Mouse (Mus musculus): ENCODE measurements at regions not wholly inside any gene's neighbourhood (a gene's known extent, or its start where the extent isn't known, plus 50 kb on each side); places are given as distances from the start of the nearest gene placed in this dataset.

DNA sequence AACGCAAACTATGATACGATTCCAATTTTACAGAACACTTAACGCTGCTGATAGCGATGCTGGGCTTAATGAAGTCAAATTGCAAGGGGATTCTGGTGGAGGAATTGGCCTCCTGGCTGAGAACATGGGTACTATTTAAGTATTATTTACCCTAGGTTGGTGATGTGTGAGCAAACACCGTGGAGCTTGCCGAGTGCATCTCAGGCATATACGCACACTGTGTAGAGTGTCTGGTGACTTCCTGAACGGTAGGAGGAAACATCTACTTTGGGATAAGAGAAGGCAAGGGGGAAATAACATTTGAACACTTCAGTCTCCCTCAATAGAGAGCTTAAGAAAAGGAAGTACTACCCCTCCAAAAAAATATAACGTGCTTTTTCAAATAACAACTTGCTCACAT, 194.8 kb upstream of the Prickle1 start:
- no peak for DNase-seq (ENCODE audit: extremely low spot score, low spot score)

DNA sequence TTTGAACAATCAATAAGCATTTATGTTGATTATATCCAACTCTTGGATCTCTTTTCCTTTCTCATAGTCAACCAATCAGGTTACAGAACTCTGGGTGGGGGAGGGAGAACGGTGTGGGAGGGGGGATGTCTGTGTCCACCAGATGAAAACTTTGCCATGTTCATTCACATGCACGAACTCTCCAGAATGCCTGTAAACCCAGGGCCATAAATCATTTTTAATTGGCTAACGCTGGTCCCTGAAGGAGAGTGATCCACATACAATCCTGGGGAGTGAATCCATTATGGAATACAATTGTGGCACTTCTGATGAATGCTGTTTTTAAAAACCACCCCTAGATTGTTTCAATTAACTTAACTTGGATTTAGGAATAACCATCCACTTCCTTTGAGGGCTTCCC, 194.1 kb upstream of the Prickle1 start:
- DNase-seq (ENCODE audit: extremely low spot score, low spot score): no peak

DNA sequence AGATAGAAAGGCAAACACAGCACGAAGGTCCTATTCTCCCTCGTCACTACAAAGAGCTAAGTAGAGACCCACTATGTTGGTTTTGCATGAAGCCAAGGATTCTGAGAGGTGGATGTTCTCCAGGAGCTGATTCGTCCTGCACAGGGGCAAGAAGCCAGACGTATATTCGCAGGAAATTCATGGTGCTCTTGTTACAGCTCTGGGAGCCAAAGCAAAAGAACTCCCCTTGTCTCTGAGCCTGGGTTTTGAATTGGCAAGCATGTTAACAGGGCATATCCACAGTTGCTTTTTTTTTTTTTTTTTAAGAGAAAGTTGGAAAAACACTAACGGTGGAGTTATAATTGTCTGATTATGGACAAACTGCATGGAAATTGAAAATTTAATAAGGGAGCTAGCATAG, 191.7 kb upstream of the Prickle1 start:
- no peak for DNase-seq (ENCODE audit: extremely low spot score, low spot score)

DNA sequence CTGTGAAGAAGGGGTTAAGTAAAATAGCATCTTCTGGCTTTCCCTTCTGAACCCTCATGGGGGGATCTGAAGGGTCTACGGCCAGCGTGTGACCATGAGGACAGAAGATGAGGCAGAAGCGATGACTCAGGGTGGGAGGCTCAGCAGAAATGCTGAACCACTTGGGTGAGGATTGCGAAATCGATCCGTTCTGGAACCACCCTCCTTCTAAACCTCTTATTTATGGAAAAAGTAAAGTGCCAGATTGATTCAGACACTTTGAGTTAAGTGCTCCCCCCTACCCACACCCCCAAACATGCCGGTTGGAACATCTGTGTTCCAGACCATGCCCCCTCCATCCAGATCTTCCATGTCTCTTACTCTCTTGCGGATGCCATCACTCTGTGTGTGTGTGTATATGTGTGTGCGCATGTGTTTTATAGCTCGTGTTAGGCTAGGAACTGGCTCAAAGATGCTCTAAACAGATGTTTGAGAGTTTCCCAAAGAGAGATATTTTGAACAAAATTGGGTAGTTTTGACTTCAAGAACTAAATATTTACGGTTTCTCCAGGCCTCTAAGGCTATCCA, 190.2 kb upstream of the Prickle1 start:
- no peak for DNase-seq (ENCODE audit: extremely low spot score, low spot score)

DNA sequence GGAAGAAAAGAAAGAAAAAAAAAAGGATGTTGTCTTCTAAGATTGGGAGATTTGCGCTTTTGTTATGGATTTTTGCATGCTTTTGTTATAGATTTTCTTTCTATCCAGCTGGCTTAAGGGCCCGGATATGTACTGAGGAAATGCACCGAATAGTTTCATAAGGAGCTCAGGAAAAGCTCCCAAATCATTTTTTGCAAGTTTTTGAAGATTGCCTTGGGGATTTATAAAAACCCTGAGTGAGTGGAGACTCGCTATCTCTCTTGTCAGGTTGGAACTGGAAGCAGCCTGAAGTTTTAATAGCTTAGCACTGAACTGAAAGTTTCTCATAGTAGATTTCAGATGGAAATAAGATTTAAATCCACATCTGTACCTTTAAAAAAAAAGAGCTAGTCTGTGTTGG, 188.0 kb upstream of the Prickle1 start:
- no peak for DNase-seq (ENCODE audit: extremely low spot score, low spot score)

DNA sequence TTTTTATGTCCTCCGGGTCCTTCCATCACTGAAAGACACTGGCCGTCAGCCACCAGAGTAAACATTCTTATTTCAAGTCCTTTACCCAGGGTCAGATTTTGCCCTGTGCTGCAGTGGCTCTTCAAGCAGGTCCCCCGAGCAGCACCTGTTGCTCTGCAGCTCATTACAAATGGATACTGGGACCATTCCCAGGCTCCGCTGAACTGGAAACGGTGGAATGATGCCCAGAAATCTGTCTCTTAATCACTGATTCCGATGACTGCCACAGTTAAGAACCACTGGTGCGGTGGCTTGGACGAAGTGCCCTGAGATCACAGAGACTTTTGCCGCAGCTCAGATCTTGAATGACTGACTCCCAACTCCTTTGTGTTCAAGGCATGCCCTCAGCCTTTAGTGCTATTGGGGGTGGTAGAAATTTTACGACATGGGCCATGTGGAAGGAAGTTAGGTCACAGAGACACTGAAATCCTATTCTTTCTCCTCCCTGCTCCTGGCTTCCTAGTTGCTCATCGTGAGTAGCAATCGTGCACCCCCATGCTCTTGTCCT, 179.6 kb upstream of the Prickle1 start:
- DNase-seq (ENCODE audit: extremely low spot score, low spot score): no peak

DNA sequence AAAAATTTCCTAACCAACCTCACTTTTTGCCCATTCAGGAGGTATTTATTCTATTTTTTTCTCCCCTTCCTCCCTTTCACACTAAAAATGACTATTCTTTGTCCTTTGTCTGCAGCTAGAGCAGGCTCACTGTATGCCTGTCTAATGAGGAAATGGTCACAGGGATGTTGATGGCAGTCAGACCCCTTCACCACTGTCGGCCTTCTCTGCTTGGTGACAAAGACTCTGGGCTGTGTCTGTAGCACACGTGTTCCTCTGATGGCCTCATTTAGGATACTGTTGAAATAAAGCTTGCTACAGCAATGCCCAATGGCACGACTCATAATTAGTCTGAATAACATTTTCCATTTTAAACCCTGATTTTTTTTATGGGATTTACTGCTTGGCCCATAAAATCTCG, 178.6 kb upstream of the Prickle1 start:
- DNase-seq (ENCODE audit: extremely low spot score, low spot score): no peak

DNA sequence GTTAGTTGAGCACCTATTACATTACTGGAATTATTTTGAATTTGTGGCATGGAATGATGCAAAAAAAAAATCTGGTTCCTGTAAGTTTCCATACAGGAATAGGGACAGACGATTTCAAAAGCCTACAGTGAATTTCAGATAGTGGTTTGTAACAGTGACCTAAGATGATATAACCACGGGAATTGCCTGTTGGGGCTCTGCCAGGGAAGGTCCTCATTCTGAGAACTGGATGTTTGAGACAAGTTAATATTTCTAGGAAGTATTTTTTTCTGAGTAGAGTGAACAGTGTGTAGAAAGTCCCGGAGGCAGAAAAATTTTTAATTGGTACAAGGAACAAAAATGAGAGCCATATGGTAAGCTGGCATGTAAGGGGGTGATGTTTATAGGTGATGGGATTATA, 171.3 kb upstream of the Prickle1 start:
- DNase-seq (ENCODE audit: extremely low spot score, low spot score): no peak

DNA sequence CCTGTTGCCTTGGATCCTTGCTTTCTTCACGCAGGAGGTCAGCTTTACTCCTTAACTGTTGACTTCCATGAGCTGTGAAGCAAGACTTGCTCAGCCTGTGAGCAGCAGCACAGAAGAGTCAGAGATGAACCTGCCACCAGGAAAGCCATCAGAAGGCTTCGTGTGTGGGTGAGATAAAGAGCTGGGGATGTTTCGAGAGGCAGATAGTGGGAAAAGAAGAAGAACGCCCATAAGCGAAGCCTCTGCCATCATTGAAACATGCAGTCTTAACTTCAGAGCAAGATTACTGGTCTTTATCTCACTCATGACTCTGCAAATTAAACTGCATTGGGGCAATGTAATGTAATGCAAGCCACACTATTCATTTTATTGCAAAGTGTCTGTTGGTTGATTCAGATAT, 167.4 kb upstream of the Prickle1 start:
- DNase-seq (ENCODE audit: extremely low spot score, low spot score): no peak

DNA sequence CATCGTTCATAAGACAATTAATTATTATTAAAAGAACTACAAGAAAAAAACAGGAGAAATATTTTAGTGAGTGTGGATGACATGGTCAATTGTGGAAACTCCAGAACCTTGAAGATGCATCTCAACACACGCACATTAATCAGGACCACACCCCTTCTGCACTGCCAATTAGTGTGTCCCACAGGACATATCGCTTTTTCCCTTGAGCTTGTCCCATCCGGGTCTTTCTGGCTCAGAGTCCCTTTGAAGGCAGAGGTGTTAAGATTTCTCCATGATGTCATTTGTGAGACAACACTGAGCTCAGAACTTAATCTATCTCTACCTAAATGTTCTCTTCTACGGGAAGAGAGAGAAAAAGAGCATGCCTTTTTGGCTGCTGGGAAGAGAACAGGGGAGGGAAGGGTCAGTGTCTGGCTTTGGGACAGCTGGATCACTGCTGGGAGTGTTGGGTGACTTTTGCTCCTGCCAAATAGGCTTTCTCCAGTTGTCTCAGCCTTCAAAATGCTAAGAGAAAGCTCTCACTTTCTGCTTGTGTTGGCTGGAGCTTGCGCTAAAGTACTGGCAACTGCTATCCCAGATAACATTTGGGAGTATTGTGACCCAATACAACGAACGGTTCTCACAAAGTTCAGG, 162.6 kb upstream of the Prickle1 start:
- DNase-seq (ENCODE audit: extremely low spot score, low spot score): no peak

DNA sequence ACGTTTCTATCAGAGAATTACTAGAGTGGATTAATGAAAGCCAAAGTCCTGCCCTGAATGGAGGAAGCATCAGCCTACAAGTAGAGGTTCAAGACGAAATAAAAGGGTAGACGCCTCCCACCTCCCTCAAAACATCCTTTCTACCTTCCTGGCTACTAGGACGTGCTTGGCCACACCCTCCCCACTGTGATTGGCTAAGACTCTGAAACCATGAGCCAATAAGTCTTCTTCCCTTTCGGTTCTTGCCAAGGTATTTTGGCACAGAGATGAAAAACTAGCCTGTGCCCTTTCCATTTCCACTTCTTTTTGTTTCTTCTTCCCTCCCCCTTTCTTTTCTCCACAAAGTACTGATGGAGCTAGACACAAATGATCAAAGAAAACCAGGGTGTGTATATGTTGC, 160.3 kb upstream of the Prickle1 start:
- no peak for DNase-seq (ENCODE audit: extremely low spot score, low spot score)

DNA sequence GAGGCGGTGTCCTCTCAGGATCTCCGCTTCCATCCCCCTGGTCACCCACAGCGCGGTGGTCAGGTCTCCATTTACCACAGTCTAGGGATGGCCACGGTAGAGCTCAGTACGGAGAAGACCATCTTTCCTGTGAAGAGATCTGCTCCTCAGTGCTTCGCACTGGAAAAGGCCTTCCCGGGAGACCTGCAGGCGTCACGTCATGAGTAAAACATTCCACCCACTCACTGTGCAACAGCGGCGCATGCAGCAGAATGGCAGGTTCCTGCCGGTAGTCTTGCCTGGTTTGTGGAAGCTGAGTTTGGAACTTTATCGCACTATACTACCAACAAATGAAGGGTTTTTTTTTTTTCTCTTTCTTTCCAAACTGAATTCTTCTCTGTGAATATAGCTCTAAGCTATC, 156.1 kb upstream of the Prickle1 start:
- DNase-seq (ENCODE audit: extremely low spot score, low spot score): no peak

DNA sequence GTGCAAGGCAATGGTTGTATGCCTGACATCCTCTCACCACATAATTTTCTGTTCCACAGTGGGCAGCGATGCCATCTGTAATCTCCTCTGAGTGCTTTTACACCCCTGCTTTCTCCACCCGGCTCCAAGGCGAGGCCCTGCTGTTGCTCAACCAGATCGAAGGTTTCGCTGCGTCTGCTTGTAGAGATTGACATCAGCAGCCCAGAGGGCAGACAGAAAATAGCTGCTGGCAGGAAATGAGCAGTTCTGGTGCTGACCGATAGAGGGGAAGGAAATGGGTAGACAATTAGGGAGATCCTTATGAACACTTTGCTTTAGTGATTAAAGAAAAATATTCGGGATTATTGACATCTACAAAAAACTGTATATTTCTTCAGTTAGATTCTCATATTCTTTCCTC, 155.3 kb upstream of the Prickle1 start:
- DNase-seq (ENCODE audit: extremely low spot score, low spot score): no peak

DNA sequence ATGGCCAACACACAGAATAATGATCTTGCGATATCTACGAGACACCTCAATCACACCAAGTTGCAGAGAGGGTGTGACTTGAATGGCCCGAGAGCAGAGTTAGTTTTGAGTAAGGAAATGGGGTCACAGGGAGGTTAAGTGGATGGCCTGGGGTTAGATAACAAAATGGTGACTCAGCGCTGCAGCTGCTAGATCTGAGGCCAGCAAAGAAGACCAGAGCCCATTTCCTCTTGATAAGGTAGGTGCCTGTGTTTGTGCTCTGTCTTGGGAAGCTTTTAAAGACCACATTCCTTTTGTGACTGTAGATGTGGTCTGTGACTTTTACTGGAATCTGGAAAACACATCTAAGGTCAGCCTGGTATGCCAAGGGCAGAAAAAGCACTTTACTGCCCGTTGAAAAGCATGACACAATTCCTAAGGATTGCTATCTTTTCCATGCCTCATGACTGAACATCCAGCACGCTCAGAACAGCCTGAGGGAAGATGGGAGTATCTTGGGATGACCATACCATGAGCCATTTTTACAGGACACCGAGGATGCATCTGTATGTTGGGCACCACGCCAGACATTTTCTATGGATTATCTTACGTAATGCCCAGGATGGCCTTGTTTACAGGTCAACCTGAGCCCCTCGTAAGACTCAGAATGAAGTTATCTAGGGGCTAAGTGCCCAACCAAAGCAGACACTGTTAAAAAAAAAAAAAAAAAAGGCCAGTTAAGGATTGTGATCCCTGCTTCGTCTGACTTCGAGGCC, 148.7 kb upstream of the Prickle1 start:
- no peak for DNase-seq (ENCODE audit: extremely low spot score, low spot score)

DNA sequence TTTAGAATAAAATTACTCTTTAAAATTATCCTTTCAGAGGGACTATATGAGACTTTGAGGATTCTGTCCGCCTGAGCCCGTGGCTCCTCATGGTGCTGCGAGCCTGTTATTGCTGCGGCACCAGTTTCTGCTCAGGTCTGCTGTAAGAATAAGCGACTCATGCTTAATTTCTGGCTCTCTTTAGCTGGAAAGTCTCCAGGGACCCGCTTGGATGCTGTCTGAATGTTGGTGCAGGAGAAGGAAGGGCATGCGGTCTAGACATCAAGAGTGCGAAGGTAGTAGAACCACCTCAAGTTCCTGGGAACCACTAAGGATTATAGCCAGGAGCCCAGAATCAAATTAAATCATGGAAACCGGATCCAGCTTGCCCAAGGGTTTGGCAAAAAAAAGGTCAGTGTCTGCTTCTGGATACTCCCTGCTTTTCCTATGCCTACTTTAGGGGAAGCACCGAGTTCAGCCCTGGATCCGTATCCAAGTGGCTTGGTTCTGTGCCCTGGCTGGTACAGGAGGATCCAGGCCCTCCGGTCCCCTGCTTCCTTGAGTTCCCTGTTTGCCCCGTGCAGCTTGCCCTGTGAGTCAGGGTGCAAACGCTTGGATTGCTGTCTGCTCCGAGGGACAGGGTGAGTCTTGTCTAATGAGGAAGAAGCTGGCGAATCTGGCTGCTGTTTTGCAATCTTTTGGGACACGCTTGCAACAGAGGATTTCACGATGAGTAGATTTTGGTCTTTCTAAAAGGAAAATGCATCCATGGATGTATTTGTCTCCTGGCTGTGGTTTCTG, 138.2 kb upstream of the Prickle1 start:
- DNase-seq (ENCODE audit: extremely low spot score, low spot score): no peak

DNA sequence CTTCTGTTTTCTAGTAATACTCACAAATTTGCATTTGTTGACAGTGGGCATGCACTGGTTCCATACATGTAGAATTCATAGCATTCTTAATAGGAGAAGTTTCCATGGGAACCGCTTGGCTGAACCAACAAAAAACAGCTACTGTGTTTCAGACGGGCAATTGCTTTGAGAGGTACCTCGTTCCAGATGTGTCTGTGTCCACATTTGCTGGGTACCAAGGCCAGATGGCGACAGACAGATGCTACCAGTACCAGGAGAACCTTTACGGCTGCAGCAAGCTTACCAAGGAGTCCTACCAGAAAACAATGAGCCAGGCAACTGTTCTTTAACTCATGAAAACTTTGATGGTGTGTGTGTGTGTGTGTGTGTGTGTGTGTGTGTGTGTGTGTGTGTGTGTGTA, 137.1 kb upstream of the Prickle1 start:
- no peak for DNase-seq (ENCODE audit: extremely low spot score, low spot score)

DNA sequence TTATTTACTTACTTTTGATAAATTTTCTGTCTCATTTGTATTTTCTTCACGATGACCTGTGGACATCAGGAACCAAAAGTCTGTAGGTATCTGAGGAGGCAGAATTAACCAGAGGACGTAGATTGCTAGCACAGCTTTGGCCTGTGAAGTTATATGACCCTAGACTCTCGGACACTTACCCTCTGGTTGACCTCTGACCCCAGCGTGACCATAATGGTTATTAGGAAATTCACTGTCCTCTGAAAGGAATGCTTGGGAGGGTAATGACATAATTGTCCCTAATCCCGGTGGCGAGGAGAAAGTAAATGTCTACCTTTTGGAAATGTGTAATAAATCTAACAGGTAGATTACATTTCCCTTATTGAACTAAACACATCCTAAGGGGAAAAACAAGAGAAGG, 135.5 kb upstream of the Prickle1 start:
- DNase-seq (ENCODE audit: extremely low spot score, low spot score): no peak

DNA sequence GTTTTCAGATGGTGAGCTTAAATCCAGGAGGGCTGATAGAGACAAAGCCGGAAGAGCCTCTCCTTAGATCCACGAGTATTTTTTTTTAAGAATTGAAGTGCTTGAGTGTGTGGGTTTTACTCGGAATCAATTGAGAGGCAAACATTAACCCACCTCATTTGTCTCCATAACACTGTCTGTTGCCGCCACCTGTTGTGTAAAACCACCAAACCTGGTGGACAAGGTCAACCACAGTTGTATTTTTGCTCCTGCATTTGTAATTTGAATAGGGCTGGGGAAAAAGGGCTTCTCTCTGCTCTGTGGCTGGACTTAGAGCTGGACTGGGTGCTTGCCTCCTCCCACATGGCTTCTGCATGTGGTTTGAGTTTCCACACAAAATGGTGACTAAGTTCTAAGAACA, 119.8 kb upstream of the Prickle1 start:
- no peak for DNase-seq (ENCODE audit: extremely low spot score, low spot score)

DNA sequence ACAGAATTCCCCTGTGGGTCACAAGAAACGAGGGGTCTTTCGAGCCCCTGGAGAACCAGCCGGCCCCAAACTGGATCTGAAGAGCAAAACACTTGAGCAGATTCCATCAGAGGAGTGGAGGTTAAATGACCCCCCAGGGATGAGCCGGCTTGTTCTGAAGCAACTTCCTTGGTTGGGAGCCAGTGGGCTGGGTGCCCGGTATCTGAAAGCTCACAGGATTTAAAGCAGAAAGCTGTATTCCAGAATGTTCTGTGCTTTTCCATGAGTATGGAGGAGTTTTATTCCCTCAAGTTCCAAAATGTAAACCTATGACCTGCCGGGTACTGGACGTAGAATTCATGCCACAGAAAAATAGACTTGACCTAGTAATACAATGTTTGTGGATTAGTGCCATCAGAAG, 117.7 kb upstream of the Prickle1 start:
- DNase-seq (ENCODE audit: extremely low spot score, low spot score): no peak

DNA sequence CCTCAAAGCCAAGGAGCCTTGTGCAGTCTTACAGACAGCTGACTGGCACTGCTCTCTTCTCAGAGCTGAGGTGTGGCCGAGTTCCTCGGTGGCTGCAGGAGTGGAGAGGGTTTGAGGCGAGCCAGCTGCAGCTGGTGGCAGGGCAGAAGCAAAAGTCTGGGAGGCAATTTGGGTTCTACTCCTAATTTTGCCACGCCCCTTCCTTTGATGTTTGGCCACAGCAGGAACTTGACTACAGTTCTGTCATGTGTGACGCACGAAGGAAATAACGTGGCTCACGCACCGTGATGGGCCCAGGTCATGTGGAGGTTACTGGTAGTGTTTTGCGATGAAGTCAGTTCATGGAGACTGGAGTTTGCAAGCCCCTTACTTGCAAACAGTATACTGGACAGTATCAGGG, 116.9 kb upstream of the Prickle1 start:
- DNase-seq (ENCODE audit: extremely low spot score, low spot score): no peak

DNA sequence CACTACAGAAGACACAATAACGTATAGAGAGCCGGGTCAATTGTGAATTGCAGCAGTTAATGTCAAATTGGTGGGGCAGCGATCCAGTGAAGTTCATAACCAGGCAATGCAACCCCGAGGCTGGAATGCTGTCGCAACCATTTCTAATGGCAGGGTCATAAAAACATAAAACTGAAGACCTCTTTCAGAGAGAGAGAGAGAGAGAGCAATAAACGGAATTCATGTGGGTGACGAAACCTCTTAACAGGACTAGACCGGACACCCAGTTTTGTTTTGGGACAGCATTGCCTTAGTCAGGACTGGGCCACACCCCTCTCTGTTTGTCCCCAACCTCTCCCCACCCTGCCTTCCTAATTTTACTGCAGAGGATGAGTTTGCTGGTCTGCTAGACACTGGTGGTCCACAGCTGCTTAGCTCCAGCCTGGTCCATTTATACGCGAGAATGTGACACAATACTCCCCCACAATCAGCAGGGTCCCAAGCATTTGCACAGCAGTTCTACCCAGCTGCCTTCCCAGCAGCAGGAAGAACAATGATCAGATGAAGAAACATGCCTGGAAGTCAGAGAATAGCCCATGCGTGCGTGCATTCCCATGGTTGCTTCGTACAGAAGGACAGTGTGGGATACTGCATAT, 115.6 kb upstream of the Prickle1 start:
- no peak for DNase-seq (ENCODE audit: extremely low spot score, low spot score)
